Mouse (Mus musculus): Measurements from ENCODE around the gene Lhb. TPM values are rescaled to one million over a fixed set of nuclear protein-coding genes. Genes with fewer than 3 reads are reported as not detected.
"Not testable (repeated sequence)": the region's sequence is repeated elsewhere in the genome, so short reads cannot be mapped to it uniquely, and the experiment has no call there.

Lhb gene
- polyA plus RNA-seq, 1 experiment, result not detected

GRCm38 (mm10) chr7:45396337-45396775, 24.3 kb upstream of the Lhb start:
- Histone ChIP-seq H3K27ac (ENCODE audit: insufficient read depth, low read depth, low read length) (peak overlapping the region; percentile 58; the same call in 1 of the 2 replicates), H3K36me3 (ENCODE audit: control insufficient read depth, insufficient read depth, low read length) (peaks cover 11% of the 10 kb centered on the region), H3K4me3 (ENCODE audit: low read depth, low read length) (peak overlapping the region; percentile 66)
- not testable (repeated sequence) for H3K4me1 ChIP-seq (ENCODE audit: control insufficient read depth, insufficient read depth, insufficient read length, low read length); H3K27me3 ChIP-seq (ENCODE audit: control insufficient read depth, insufficient read depth, low read length)
- WGBS, result 2% methylated on average over 3 of the region's 3 CpGs
- TF ChIP-seq CTCF (IDR thresholded peaks at IDR 0.05; ENCODE audit: extremely low read depth, insufficient read length, insufficient replicate concordance, low read depth, low read length), result 0 out of 2 replicates have a peak, but pooled peaks have one; percentile 3

- H3K27me3 ChIP-seq (ENCODE audit: control insufficient read depth, insufficient read depth, low read length), result no peaks in the 10 kb centered on the region
These were observed 23.8 kb upstream of the Lhb start for GRCm38 (mm10) chr7:45396787-45397186.

GRCm38 (mm10) chr7:45401521-45402085, 19.0 kb upstream of the Lhb start:
- Histone ChIP-seq H3K4me1 (ENCODE audit: control insufficient read depth, insufficient read depth, insufficient read length, low read length) (peaks cover 12% of the 10 kb centered on the region), H3K27me3 (ENCODE audit: control insufficient read depth, insufficient read depth, low read length) (peaks cover 11% of the 10 kb centered on the region), H3K36me3 (ENCODE audit: control insufficient read depth, insufficient read depth, low read length) (no peaks in the 10 kb centered on the region), H3K4me3 (ENCODE audit: low read depth, low read length) (no peak overlapping the region), H3K27ac (ENCODE audit: insufficient read depth, low read depth, low read length) (no peak overlapping the region)
- TF ChIP-seq POLR2A (IDR thresholded peaks at IDR 0.05; ENCODE audit: low read depth, low read length), result no peak
- TF ChIP-seq CTCF (IDR thresholded peaks at IDR 0.05; ENCODE audit: extremely low read depth, insufficient read length, insufficient replicate concordance, low read depth, low read length), result no peak
- WGBS, result 75% methylated on average over 10 of the region's 10 CpGs

More at GRCm38 (mm10) chr7:45396787-45397186, 23.8 kb upstream of the Lhb start:
- Histone ChIP-seq H3K27ac (ENCODE audit: insufficient read depth, low read depth, low read length) (no peak overlapping the region), H3K4me3 (ENCODE audit: low read depth, low read length) (no peak overlapping the region), H3K4me1 (ENCODE audit: control insufficient read depth, insufficient read depth, insufficient read length, low read length) (peaks cover 1% of the 10 kb centered on the region; the same call in 1 of the 2 replicates), H3K36me3 (ENCODE audit: control insufficient read depth, insufficient read depth, low read length) (peaks cover 7% of the 10 kb centered on the region)
- TF ChIP-seq POLR2A (IDR thresholded peaks at IDR 0.05; ENCODE audit: low read depth, low read length), result no peak
- no peak for TF ChIP-seq CTCF (IDR thresholded peaks at IDR 0.05; ENCODE audit: extremely low read depth, insufficient read length, insufficient replicate concordance, low read depth, low read length)
- 56% methylated on average over 2 of the region's 2 CpGs for WGBS

- TF ChIP-seq CTCF (IDR thresholded peaks at IDR 0.05; ENCODE audit: extremely low read depth, insufficient read length, insufficient replicate concordance, low read depth, low read length) (peak; percentile 72; the same call in 1 of the 2 replicates), POLR2A (IDR thresholded peaks at IDR 0.05; ENCODE audit: low read depth, low read length) (no peak)
- 41% methylated on average over 6 of the region's 6 CpGs for WGBS
- H3K4me3 ChIP-seq (ENCODE audit: low read depth, low read length), result no peak overlapping the region
- peaks cover 28% of the 10 kb centered on the region for H3K27me3 ChIP-seq (ENCODE audit: control insufficient read depth, insufficient read depth, low read length)
- no peak overlapping the region for H3K27ac ChIP-seq (ENCODE audit: insufficient read depth, low read depth, low read length)
- no peaks in the 10 kb centered on the region for H3K36me3 ChIP-seq (ENCODE audit: control insufficient read depth, insufficient read depth, low read length)
- H3K4me1 ChIP-seq (ENCODE audit: control insufficient read depth, insufficient read depth, insufficient read length, low read length), result peaks cover 14% of the 10 kb centered on the region
These were observed 16.9 kb upstream of the Lhb start for GRCm38 (mm10) chr7:45403532-45404261.

GRCm38 (mm10) chr7:45405091-45406075, 15.2 kb upstream of the Lhb start, which contains the start of gene Kcna7:
Gene Kcna7 (plus strand): TSS chr7:45405653.
- H3K4me1 ChIP-seq (ENCODE audit: control insufficient read depth, insufficient read depth, insufficient read length, low read length), result peaks cover 14% of the 10 kb centered on the region
- H3K27me3 ChIP-seq (ENCODE audit: control insufficient read depth, insufficient read depth, low read length), result peaks cover 30% of the 10 kb centered on the region
- H3K4me3 ChIP-seq (ENCODE audit: low read depth, low read length), result peak within 1 kb of the TSS; percentile 63
- H3K27ac ChIP-seq (ENCODE audit: insufficient read depth, low read depth, low read length), result no peak within 1 kb of the TSS
- no peaks in the 10 kb centered on the region for H3K36me3 ChIP-seq (ENCODE audit: control insufficient read depth, insufficient read depth, low read length)
- TF ChIP-seq CTCF (IDR thresholded peaks at IDR 0.05; ENCODE audit: extremely low read depth, insufficient read length, insufficient replicate concordance, low read depth, low read length) (peak; percentile 96), POLR2A (IDR thresholded peaks at IDR 0.05; ENCODE audit: low read depth, low read length) (no peak)
- WGBS, result 10% methylated on average over 28 of the region's 28 CpGs

- H3K36me3 ChIP-seq (ENCODE audit: control insufficient read depth, insufficient read depth, low read length), result no peaks in the 10 kb centered on the region
- H3K27ac ChIP-seq (ENCODE audit: insufficient read depth, low read depth, low read length), result no peak overlapping the region
- 1% methylated on average over 113 of the region's 114 CpGs for WGBS
- peaks cover 14% of the 10 kb centered on the region for H3K4me1 ChIP-seq (ENCODE audit: control insufficient read depth, insufficient read depth, insufficient read length, low read length)
- TF ChIP-seq CTCF (IDR thresholded peaks at IDR 0.05; ENCODE audit: extremely low read depth, insufficient read length, insufficient replicate concordance, low read depth, low read length) (no peak), POLR2A (IDR thresholded peaks at IDR 0.05; ENCODE audit: low read depth, low read length) (no peak)
- peak overlapping the region; percentile 63 for H3K4me3 ChIP-seq (ENCODE audit: low read depth, low read length)
- peaks cover 36% of the 10 kb centered on the region for H3K27me3 ChIP-seq (ENCODE audit: control insufficient read depth, insufficient read depth, low read length)
These were observed 14.2 kb upstream of the Lhb start for GRCm38 (mm10) chr7:45406157-45407156.

All from small intestine, adult 2 months (tissue).